Mouse (Mus musculus) liver, embryonic 14.5 days (tissue): ENCODE measurements around the gene Myocd.

ENCODE experiments used
- CTCF ChIP-seq: IDR thresholded peaks from 2 replicates; pipeline ENCODE4 v1.5.1; 2016; ENCODE audit warnings: antibody characterized with exemption, low read depth, control low read depth
- EP300 ChIP-seq: IDR thresholded peaks from 2 replicates; pipeline ENCODE4 v1.6.1; 2016; ENCODE audit warnings: antibody characterized with exemption, low read depth

GRCm38 (mm10) chr11:65211701-65212100, 58.1 kb downstream of the Myocd start:
- TF ChIP-seq CTCF (no peak), EP300 (no peak)
